Mouse (Mus musculus) heart, postnatal 0 days (tissue): Measurements from ENCODE around the gene Rnaseh2b. TPM values are rescaled to one million over a fixed set of nuclear protein-coding genes. Genes with fewer than 3 reads are reported as not detected.

ENCODE experiments used
- ATAC-seq: fragments of 200-750 bp; cut with Nextera tagmentation; 2 replicates; pipeline ENCODE4 v1.8.0; 2017; ENCODE audit warnings: low read depth, moderate number of reproducible peaks, moderate library complexity; ENCODE audit not compliant: insufficient read depth
- DNase-seq: peaks from one replicate; pipeline ENCODE4 v3.0.0-alpha.2; 2016; ENCODE audit warnings: low spot score
- H3K27ac ChIP-seq: fragments of 300-500 bp; sonication (generic); 2 replicates; pipeline ENCODE4 v1.5.1; 2014; ENCODE audit warnings: low read depth, mild to moderate bottlenecking
- H3K27me3 ChIP-seq: fragments of 300-500 bp; sonication (generic); 2 replicates; pipeline ENCODE4 v1.6.1; 2014; ENCODE audit warnings: low read length, mixed read lengths; ENCODE audit not compliant: control insufficient read depth, insufficient read depth
- H3K36me3 ChIP-seq: fragments of 300-500 bp; sonication (generic); replicated peaks from 2 replicates; pipeline ENCODE4 v1.6.1; 2014; ENCODE audit warnings: low read length, mixed read lengths; ENCODE audit not compliant: control insufficient read depth, insufficient read depth
- H3K4me1 ChIP-seq: fragments of 300-500 bp; sonication (generic); 2 replicates; pipeline ENCODE4 v1.6.1; 2014; ENCODE audit warnings: antibody characterized with exemption; ENCODE audit not compliant: control insufficient read depth, insufficient read depth
- H3K4me2 ChIP-seq: fragments of 300-500 bp; sonication (generic); 2 replicates; pipeline ENCODE4 v1.6.1; 2014; ENCODE audit warnings: low read depth, mild to moderate bottlenecking, low read length, moderate library complexity
- H3K4me3 ChIP-seq: fragments of 300-500 bp; sonication (generic); 2 replicates; pipeline ENCODE4 v1.5.1; 2014; ENCODE audit warnings: low read depth, low read length
- H3K9ac ChIP-seq: fragments of 300-500 bp; sonication (generic); replicated peaks from 2 replicates; pipeline ENCODE4 v1.6.1; 2014; ENCODE audit warnings: low read depth, low read length, mixed read lengths
- H3K9me3 ChIP-seq: fragments of 300-500 bp; sonication (generic); replicated peaks from 2 replicates; pipeline ENCODE4 v1.6.1; 2016; ENCODE audit warnings: low read length; ENCODE audit not compliant: control insufficient read depth
- CTCF ChIP-seq: IDR thresholded peaks from 2 replicates; pipeline ENCODE4 v1.5.1; 2016; ENCODE audit warnings: antibody characterized with exemption, control low read depth, low read depth
- EP300 ChIP-seq: IDR thresholded peaks from 2 replicates; pipeline ENCODE4 v1.6.1; 2016; ENCODE audit warnings: antibody characterized with exemption, low read depth
- WGBS: fragments of 180-500 bp; shearing (Covaris S2); extraction: QIAGEN DNeasy Blood & Tissue Kit; methylation state at CpG from one replicate; pipeline ENCODE4 v1.1.7; 2014; 5-methylcytosine and 5-hydroxymethylcytosine counted together
- polyA plus RNA-seq: library from polyadenylated mRNA; unstranded; fragments of >200 nt; fragmentation: Nextera tagmentation; extraction: Ambion mirVana; gene quantifications from 2 replicates; pipeline ENCODE4 v1.2.1, GENCODE M21; 2015
- total RNA-seq: library from RNA; depleted of rRNA; stranded (reverse); fragments of >200 nt; gene quantifications from 2 replicates; pipeline ENCODE4 v1.2.3, GENCODE M21; 2014; ENCODE audit warnings: low replicate concordance

The Rnaseh2b gene
- total and polyA plus RNA-seq, 2 experiments from 2014 or later = 23.9 to 38.0 TPM

GRCm38 (mm10) chr14:62327171-62327570 is 34.8 kb downstream of the Rnaseh2b start:
- TF ChIP-seq EP300 (no peak), CTCF (no peak)
- no peak for ATAC-seq
- 34% methylated on average over 2 of the region's 2 CpGs for WGBS

GRCm38 (mm10) chr14:62328606-62329005 is 36.2 kb downstream of the Rnaseh2b start:
- no peak overlapping the region for H3K4me3 ChIP-seq
- ATAC-seq (no peak), DNase-seq (no peak)
- no peaks in the 10 kb centered on the region for H3K27me3 ChIP-seq
- H3K4me1 ChIP-seq = peaks cover 21% of the 10 kb centered on the region; the same call in 1 of the 2 replicates
- TF ChIP-seq EP300 (no peak), CTCF (no peak)
- H3K4me2 ChIP-seq = no peak overlapping the region
- no peaks in the 10 kb centered on the region for H3K36me3 ChIP-seq
- H3K27ac ChIP-seq = no peak overlapping the region
- WGBS = 39% methylated on average over 6 of the region's 6 CpGs
- no peak overlapping the region for H3K9ac ChIP-seq
- no peaks in the 10 kb centered on the region for H3K9me3 ChIP-seq

More at GRCm38 (mm10) chr14:62327171-62327570, 34.8 kb downstream of the Rnaseh2b start:
- H3K27me3 ChIP-seq = no peaks in the 10 kb centered on the region
- H3K4me3 ChIP-seq = no peak overlapping the region
- no peak overlapping the region for H3K9ac ChIP-seq
- peaks cover 13% of the 10 kb centered on the region; the same call in 1 of the 2 replicates for H3K4me1 ChIP-seq
- no peak overlapping the region for H3K27ac ChIP-seq
- H3K4me2 ChIP-seq = no peak overlapping the region
- no peaks in the 10 kb centered on the region for H3K36me3 ChIP-seq
- no peak for DNase-seq
- no peaks in the 10 kb centered on the region for H3K9me3 ChIP-seq

- Histone ChIP-seq H3K27me3 (no peaks in the 10 kb centered on the region), H3K36me3 (no peaks in the 10 kb centered on the region), H3K4me1 (peaks cover 21% of the 10 kb centered on the region; the same call in 1 of the 2 replicates), H3K4me3 (no peak overlapping the region), H3K9ac (no peak overlapping the region), H3K9me3 (no peaks in the 10 kb centered on the region), H3K27ac (no peak overlapping the region), H3K4me2 (no peak overlapping the region)
- no peak for ATAC-seq
- no peak for TF ChIP-seq CTCF
- TF ChIP-seq EP300 = no peak
- WGBS = 75% methylated on average over 3 of the region's 3 CpGs
- no peak for DNase-seq
Measured at GRCm38 (mm10) chr14:62329631-62330030, 37.2 kb downstream of the Rnaseh2b start.

GRCm38 (mm10) chr14:62331457-62331856 is 39.1 kb downstream of the Rnaseh2b start:
- peak overlapping the region; percentile 75 for H3K4me2 ChIP-seq
- TF ChIP-seq CTCF (no peak), EP300 (no peak)
- no peak for ATAC-seq

GRCm38 (mm10) chr14:62331866-62332619 is 39.7 kb downstream of the Rnaseh2b start:
- TF ChIP-seq CTCF (no peak), EP300 (peak; percentile 76)
- under 1% methylated on average over 62 of the region's 62 CpGs for whole genome bisulfite sequencing
- ATAC-seq = peak; percentile 90
- H3K9ac ChIP-seq = peak overlapping the region; percentile 75
- no peaks in the 10 kb centered on the region for H3K9me3 ChIP-seq
- peaks cover 14% of the 10 kb centered on the region; the same call in 1 of the 2 replicates for H3K4me1 ChIP-seq
- DNase-seq = peak; percentile 78
- no peaks in the 10 kb centered on the region for H3K27me3 ChIP-seq
- H3K4me2 ChIP-seq = peak overlapping the region; percentile 75
- H3K27ac ChIP-seq = peak overlapping the region; percentile 75
- H3K4me3 ChIP-seq = peak overlapping the region; percentile 85
- H3K36me3 ChIP-seq = no peaks in the 10 kb centered on the region

More at GRCm38 (mm10) chr14:62331457-62331856, 39.1 kb downstream of the Rnaseh2b start:
- H3K4me1 ChIP-seq = peaks cover 15% of the 10 kb centered on the region; the same call in 1 of the 2 replicates
- no peaks in the 10 kb centered on the region for H3K27me3 ChIP-seq
- peak overlapping the region; percentile 75; the same call in 1 of the 2 replicates for H3K9ac ChIP-seq
- 16% methylated on average over 6 of the region's 6 CpGs for WGBS
- H3K36me3 ChIP-seq = no peaks in the 10 kb centered on the region
- H3K4me3 ChIP-seq = peak overlapping the region; percentile 85
- no peak for DNase-seq
- H3K27ac ChIP-seq = peak overlapping the region; percentile 75; the same call in 1 of the 2 replicates
- H3K9me3 ChIP-seq = no peaks in the 10 kb centered on the region
